ENCODE assay signal across 13 mouse cellular contexts in the genomic region with DNA sequence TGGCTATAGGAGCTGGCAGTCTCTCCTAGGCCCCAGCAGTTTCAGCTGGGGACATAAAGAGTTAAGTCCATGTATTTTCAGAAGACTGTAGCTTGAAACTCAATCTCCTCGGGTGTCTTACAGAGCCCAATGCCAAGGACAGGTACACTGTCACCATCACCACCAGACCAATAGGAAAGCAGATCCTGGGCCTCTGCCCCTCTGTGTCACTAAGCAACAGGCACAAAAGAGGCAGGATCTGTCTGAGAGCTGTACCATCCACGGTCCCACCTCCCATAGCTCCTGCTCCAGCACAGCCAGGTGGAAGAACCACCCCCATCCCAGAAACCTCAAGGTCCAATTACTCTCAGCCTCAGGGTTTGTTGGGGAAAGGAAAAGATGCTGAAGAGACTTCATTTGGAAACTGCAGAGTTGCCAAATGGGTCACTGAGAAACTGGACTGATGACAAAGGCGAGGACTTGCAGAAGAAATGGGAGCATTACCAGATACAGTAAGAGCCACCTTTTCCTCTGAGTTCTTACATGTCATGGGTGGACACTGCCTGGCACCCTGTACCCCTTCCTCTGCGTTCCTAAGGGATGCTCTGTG.
"Had no signal": no experiment of that assay in that cellular context is flagged by ENCODE, and none has a peak within 500 bp of the region (broad histone marks: within the 10 kb centered on the region; RNA-seq: fewer than 3 reads in every experiment).

No protein-coding gene starts in this region.

- H3K4me3 ChIP-seq: limb, embryonic 15.5 days; liver, embryonic 12.5 days; megakaryocyte, embryonic 14.5 days; midbrain, embryonic 12.5 days; stomach, embryonic 15.5 days had no signal

- DNase-seq: kidney, postnatal 14 days; lung, embryonic 14.5 days; lung, postnatal 10 days; right cerebral cortex, postnatal 14 days; thymus, adult 2 months; thymus, postnatal 25 days had no signal

- H3K4me2 ChIP-seq: limb, embryonic 15.5 days; liver, embryonic 12.5 days; lung, embryonic 14.5 days; midbrain, embryonic 12.5 days; stomach, embryonic 15.5 days had no signal

- ATAC-seq: liver, embryonic 12.5 days; midbrain, embryonic 16.5 days had no signal

- H3K9me3 ChIP-seq: limb, embryonic 15.5 days; liver, embryonic 12.5 days; megakaryocyte, embryonic 14.5 days; midbrain, embryonic 12.5 days; stomach, embryonic 15.5 days had no signal

- H3K36me3 ChIP-seq: limb, embryonic 15.5 days; liver, embryonic 12.5 days; midbrain, embryonic 12.5 days; stomach, embryonic 15.5 days had no signal

- H3K9ac ChIP-seq: limb, embryonic 15.5 days; liver, embryonic 12.5 days; lung, embryonic 14.5 days; midbrain, embryonic 12.5 days; stomach, embryonic 15.5 days had no signal

- H3K27me3 ChIP-seq: limb, embryonic 15.5 days; megakaryocyte, embryonic 14.5 days; midbrain, embryonic 12.5 days; stomach, embryonic 15.5 days had no signal

- H3K4me1 ChIP-seq: limb, embryonic 15.5 days; liver, embryonic 12.5 days; megakaryocyte, embryonic 14.5 days; stomach, embryonic 15.5 days had no signal

- H3K27ac ChIP-seq: limb, embryonic 15.5 days; liver, embryonic 12.5 days; macrophage; midbrain, embryonic 12.5 days; stomach, embryonic 15.5 days had no signal
